Mouse (Mus musculus) megakaryocyte, embryonic 14.5 days (primary cell): ENCODE measurements around the gene Pepd. TPM values are rescaled to one million over a fixed set of nuclear protein-coding genes. Genes with fewer than 3 reads are reported as not detected.

Experiments used
- H3K27me3 ChIP-seq: replicated peaks from 2 replicates; pipeline ENCODE3; 2012; ENCODE audit warnings: inconsistent platforms
- H3K36me3 ChIP-seq: replicated peaks from 2 replicates; pipeline ENCODE3; 2012; ENCODE audit warnings: low read length, inconsistent platforms, mixed read lengths
- H3K4me1 ChIP-seq: 2 replicates; pipeline ENCODE4 v1.6.1; 2012; ENCODE audit warnings: inconsistent platforms
- H3K4me3 ChIP-seq: replicated peaks from 2 replicates; pipeline ENCODE3; 2012; ENCODE audit warnings: moderate library complexity, mild to moderate bottlenecking, inconsistent platforms
- H3K9me3 ChIP-seq: 2 replicates; pipeline ENCODE4 v1.6.1; 2012; ENCODE audit warnings: inconsistent platforms
- FLI1 ChIP-seq: IDR thresholded peaks from 2 replicates; pipeline ENCODE4 v1.6.1; 2012; ENCODE audit warnings: low read length, inconsistent platforms, mixed read lengths
- GATA1 ChIP-seq: IDR thresholded peaks from 3 replicates; pipeline ENCODE4 v1.6.1; 2012; ENCODE audit warnings: mixed read lengths, low read length, inconsistent platforms, borderline replicate concordance
- polyA plus RNA-seq: library from polyadenylated mRNA; stranded (reverse); fragments of >175 nt; gene quantifications from 2 replicates; pipeline ENCODE4 v1.2.3, GENCODE M21; 2012; ENCODE audit warnings: low replicate concordance; ENCODE audit not compliant: insufficient read depth

Gene Pepd
- polyA plus RNA-seq, 1 experiment, result 8.1 TPM

- Histone ChIP-seq H3K9me3 (no peaks in the 10 kb centered on the region), H3K36me3 (peaks cover 48% of the 10 kb centered on the region), H3K4me3 (no peak overlapping the region), H3K4me1 (peaks cover 4% of the 10 kb centered on the region; the same call in 1 of the 2 replicates), H3K27me3 (no peaks in the 10 kb centered on the region)
- no peak for TF ChIP-seq GATA1
- TF ChIP-seq FLI1, result no peak
These were observed 34.2 kb downstream of the Pepd start for GRCm38 (mm10) chr7:34946269-34946925.

GRCm38 (mm10) chr7:34954548-34954947 is 42.4 kb downstream of the Pepd start:
- no peaks in the 10 kb centered on the region for H3K4me1 ChIP-seq
- H3K36me3 ChIP-seq, result peaks cover 13% of the 10 kb centered on the region

GRCm38 (mm10) chr7:34955295-34955694 is 43.1 kb downstream of the Pepd start:
- no peak for TF ChIP-seq GATA1
- H3K4me1 ChIP-seq, result no peaks in the 10 kb centered on the region; the same call in 1 of the 2 replicates
- no peaks in the 10 kb centered on the region for H3K9me3 ChIP-seq
- no peaks in the 10 kb centered on the region for H3K27me3 ChIP-seq
- peaks cover 13% of the 10 kb centered on the region for H3K36me3 ChIP-seq
- no peak overlapping the region for H3K4me3 ChIP-seq

More at GRCm38 (mm10) chr7:34954548-34954947, 42.4 kb downstream of the Pepd start:
- Histone ChIP-seq H3K4me3 (no peak overlapping the region), H3K27me3 (no peaks in the 10 kb centered on the region), H3K9me3 (no peaks in the 10 kb centered on the region)
- TF ChIP-seq FLI1, result no peak

GRCm38 (mm10) chr7:34957138-34957537 is 45.0 kb downstream of the Pepd start:
- Histone ChIP-seq H3K27me3 (no peaks in the 10 kb centered on the region), H3K9me3 (no peaks in the 10 kb centered on the region), H3K4me3 (no peak overlapping the region), H3K36me3 (peaks cover 13% of the 10 kb centered on the region), H3K4me1 (no peaks in the 10 kb centered on the region; the same call in 1 of the 2 replicates)
- TF ChIP-seq GATA1 (no peak), FLI1 (no peak)

- peaks cover 31% of the 10 kb centered on the region for H3K4me1 ChIP-seq
- peaks cover 18% of the 10 kb centered on the region for H3K36me3 ChIP-seq
- no peak overlapping the region for H3K4me3 ChIP-seq
- peaks cover 7% of the 10 kb centered on the region; the same call in 1 of the 2 replicates for H3K9me3 ChIP-seq
- H3K27me3 ChIP-seq, result no peaks in the 10 kb centered on the region
- TF ChIP-seq FLI1, result no peak
- TF ChIP-seq GATA1, result no peak
These were observed 51.9 kb downstream of the Pepd start for GRCm38 (mm10) chr7:34963889-34964645.

- Histone ChIP-seq H3K4me3 (no peak overlapping the region), H3K4me1 (peaks cover 38% of the 10 kb centered on the region), H3K27me3 (no peaks in the 10 kb centered on the region), H3K9me3 (peaks cover 18% of the 10 kb centered on the region), H3K36me3 (peaks cover 49% of the 10 kb centered on the region)
- TF ChIP-seq GATA1 (no peak), FLI1 (no peak)
These were observed 55.2 kb downstream of the Pepd start for GRCm38 (mm10) chr7:34967362-34967761.

GRCm38 (mm10) chr7:34968749-34969433 is 56.7 kb downstream of the Pepd start:
- H3K4me3 ChIP-seq, result peak overlapping the region; percentile 19
- TF ChIP-seq FLI1, result no peak
- no peak for TF ChIP-seq GATA1
- peaks cover 18% of the 10 kb centered on the region for H3K9me3 ChIP-seq
- H3K27me3 ChIP-seq, result no peaks in the 10 kb centered on the region
- H3K36me3 ChIP-seq, result peaks cover 55% of the 10 kb centered on the region
- H3K4me1 ChIP-seq, result peaks cover 41% of the 10 kb centered on the region

- H3K4me3 ChIP-seq, result no peak overlapping the region
- H3K27me3 ChIP-seq, result no peaks in the 10 kb centered on the region
- H3K36me3 ChIP-seq, result peaks cover 56% of the 10 kb centered on the region
- peaks cover 18% of the 10 kb centered on the region for H3K9me3 ChIP-seq
- peaks cover 32% of the 10 kb centered on the region for H3K4me1 ChIP-seq
- no peak for TF ChIP-seq GATA1
- no peak for TF ChIP-seq FLI1
These were observed 59.6 kb downstream of the Pepd start for GRCm38 (mm10) chr7:34971826-34972225.

GRCm38 (mm10) chr7:34972990-34973440 is 60.8 kb downstream of the Pepd start:
- peaks cover 18% of the 10 kb centered on the region for H3K9me3 ChIP-seq
- H3K4me1 ChIP-seq, result peaks cover 22% of the 10 kb centered on the region
- H3K27me3 ChIP-seq, result no peaks in the 10 kb centered on the region
- no peak for TF ChIP-seq FLI1
- no peak for TF ChIP-seq GATA1
- peaks cover 47% of the 10 kb centered on the region for H3K36me3 ChIP-seq
- no peak overlapping the region for H3K4me3 ChIP-seq
